Mouse (Mus musculus): ENCODE measurements at regions not wholly inside any gene's neighbourhood (a gene's known extent, or its start where the extent isn't known, plus 50 kb on each side); places are given as distances from the start of the nearest gene placed in this dataset.

GRCm38 (mm10) chr6:24269633-24270032, 101.7 kb upstream of the Slc13a1 start:
- Histone ChIP-seq H3K4me1 (ENCODE audit: control insufficient read depth, insufficient read depth, low read length) (no peaks in the 10 kb centered on the region), H3K4me3 (ENCODE audit: insufficient read depth, low read length) (no peak overlapping the region), H3K27ac (ENCODE audit: insufficient read depth, low read length) (no peak overlapping the region)
- TF ChIP-seq CTCF (IDR thresholded peaks at IDR 0.05; ENCODE audit: extremely low read depth, insufficient read depth, low read length) (no peak), POLR2A (IDR thresholded peaks at IDR 0.05; ENCODE audit: extremely low read depth, insufficient read depth, low read length) (no peak)

DNA sequence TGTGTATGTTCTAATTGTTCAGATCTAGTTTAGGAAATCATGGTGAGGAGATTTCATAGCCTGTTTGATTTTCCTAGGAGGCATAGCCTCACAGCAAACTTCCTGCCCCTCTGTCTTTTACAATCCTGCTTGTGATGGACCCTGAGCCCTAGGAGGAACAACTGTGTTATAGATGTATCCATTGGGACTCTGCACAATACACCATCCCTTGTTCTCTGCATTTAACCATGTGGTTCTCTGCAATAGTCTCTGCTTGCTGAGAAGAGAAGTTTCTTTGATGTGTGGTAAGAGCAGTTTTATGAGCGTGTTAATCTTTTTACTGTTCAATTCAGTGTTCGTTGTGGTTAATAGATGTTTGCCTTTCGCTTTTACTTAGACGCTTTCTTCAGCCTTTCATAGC, 95.9 kb upstream of the Slc13a1 start:
- Histone ChIP-seq H3K4me1 (ENCODE audit: control insufficient read depth, insufficient read depth, low read length) (no peaks in the 10 kb centered on the region), H3K27ac (ENCODE audit: insufficient read depth, low read length) (no peak overlapping the region), H3K4me3 (ENCODE audit: insufficient read depth, low read length) (no peak overlapping the region)
- TF ChIP-seq CTCF (IDR thresholded peaks at IDR 0.05; ENCODE audit: extremely low read depth, insufficient read depth, low read length) (no peak), POLR2A (IDR thresholded peaks at IDR 0.05; ENCODE audit: extremely low read depth, insufficient read depth, low read length) (no peak)

DNA sequence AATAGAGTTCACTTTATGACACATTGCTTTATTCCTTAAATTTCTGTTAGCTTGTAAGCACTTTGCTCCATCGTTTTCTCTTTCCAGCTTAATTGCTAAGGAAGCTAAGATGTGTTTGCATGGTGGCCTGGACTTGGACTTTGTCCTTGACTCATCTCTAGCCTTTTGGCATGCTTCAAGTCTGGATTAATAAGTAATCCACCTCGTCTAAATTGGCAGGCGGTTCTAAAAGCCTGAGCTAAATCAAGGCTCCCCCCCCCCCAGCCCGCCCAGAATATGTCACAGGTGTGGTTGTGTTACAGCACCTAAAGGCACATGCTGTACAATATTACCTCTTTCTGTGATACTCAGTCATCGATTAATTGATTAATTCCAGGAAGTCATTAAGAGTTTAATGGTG, 94.7 kb upstream of the Slc13a1 start:
- TF ChIP-seq CTCF (IDR thresholded peaks at IDR 0.05; ENCODE audit: extremely low read depth, insufficient read depth, low read length) = no peak
- no peak for TF ChIP-seq POLR2A (IDR thresholded peaks at IDR 0.05; ENCODE audit: extremely low read depth, insufficient read depth, low read length)
- no peaks in the 10 kb centered on the region for H3K4me1 ChIP-seq (ENCODE audit: control insufficient read depth, insufficient read depth, low read length)
- no peak overlapping the region for H3K27ac ChIP-seq (ENCODE audit: insufficient read depth, low read length)
- no peak overlapping the region for H3K4me3 ChIP-seq (ENCODE audit: insufficient read depth, low read length)

GRCm38 (mm10) chr6:24245591-24245990, 77.7 kb upstream of the Slc13a1 start:
- Histone ChIP-seq H3K4me3 (ENCODE audit: insufficient read depth, low read length) (no peak overlapping the region), H3K4me1 (ENCODE audit: control insufficient read depth, insufficient read depth, low read length) (no peaks in the 10 kb centered on the region), H3K27ac (ENCODE audit: insufficient read depth, low read length) (no peak overlapping the region)
- TF ChIP-seq CTCF (IDR thresholded peaks at IDR 0.05; ENCODE audit: extremely low read depth, insufficient read depth, low read length) (no peak), POLR2A (IDR thresholded peaks at IDR 0.05; ENCODE audit: extremely low read depth, insufficient read depth, low read length) (no peak)

DNA sequence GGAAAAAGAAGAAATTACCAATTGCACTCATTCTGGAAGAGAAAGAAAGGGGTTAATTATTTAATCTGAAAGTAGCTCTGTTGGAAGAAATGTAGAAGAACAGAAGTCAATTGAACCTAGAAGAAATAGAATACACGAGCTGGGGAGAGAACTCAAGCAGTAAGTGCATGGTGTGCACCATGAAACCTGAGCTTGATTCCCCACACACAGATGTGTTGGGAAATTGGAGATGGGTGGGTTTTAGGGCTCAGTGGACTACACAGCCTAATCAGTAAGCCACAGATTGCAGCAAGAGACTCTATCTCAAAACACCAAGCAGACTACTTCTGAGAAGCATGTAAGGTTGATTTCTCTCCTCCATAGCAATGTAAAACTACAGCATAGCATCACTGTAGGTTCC, 70.6 kb upstream of the Slc13a1 start:
- Histone ChIP-seq H3K27ac (ENCODE audit: insufficient read depth, low read length) (no peak overlapping the region), H3K4me3 (ENCODE audit: insufficient read depth, low read length) (no peak overlapping the region)
- no peak for TF ChIP-seq CTCF (IDR thresholded peaks at IDR 0.05; ENCODE audit: extremely low read depth, insufficient read depth, low read length)
- no peak for TF ChIP-seq POLR2A (IDR thresholded peaks at IDR 0.05; ENCODE audit: extremely low read depth, insufficient read depth, low read length)

DNA sequence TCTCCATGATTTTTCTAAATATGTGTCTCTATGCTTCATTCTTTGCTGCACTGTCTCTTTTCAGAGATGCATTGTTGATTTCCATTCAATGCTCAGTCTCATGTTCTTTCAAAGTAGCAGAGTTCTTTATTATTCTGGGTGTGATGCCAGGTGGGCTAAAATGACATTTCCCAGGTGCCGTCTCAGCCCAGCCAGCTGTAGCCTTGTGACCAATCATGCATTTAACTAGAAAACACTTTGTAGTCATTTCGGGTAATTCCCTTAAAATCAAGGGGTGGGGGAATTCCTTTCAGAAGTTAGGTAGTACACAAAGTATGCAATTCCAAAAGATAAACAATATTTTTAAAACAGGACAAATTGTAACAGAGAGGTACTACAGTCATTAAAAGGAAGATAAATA, 70.2 kb upstream of the Slc13a1 start:
- H3K4me3 ChIP-seq (ENCODE audit: insufficient read depth, low read length) = no peak overlapping the region
- H3K27ac ChIP-seq (ENCODE audit: insufficient read depth, low read length) = no peak overlapping the region
- TF ChIP-seq POLR2A (IDR thresholded peaks at IDR 0.05; ENCODE audit: extremely low read depth, insufficient read depth, low read length) (no peak), CTCF (IDR thresholded peaks at IDR 0.05; ENCODE audit: extremely low read depth, insufficient read depth, low read length) (no peak)

More for the DNA sequence above, 70.6 kb upstream of the Slc13a1 start:
- no peaks in the 10 kb centered on the region for H3K4me1 ChIP-seq (ENCODE audit: control insufficient read depth, insufficient read depth, low read length)

DNA sequence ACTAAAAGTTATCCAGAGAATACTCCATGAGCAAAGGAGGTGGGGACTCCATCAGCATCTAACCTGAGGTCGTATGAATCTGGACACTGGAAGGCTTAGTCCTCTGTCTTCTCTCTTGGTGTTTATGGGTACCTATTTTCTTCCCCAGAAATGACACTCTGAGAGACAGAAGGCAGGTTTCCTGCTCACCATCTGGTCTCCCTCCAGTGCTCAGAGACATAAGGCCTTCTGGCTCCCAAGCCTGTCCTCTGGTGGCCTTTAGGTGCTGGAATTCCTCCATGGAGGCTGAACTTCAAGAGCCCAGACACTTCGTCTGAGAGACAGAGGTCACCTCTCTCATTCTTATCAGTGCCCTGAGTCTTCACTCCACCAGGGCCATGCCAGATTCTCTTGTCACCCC, 65.7 kb upstream of the Slc13a1 start:
- Histone ChIP-seq H3K27ac (ENCODE audit: insufficient read depth, low read length) (no peak overlapping the region), H3K4me3 (ENCODE audit: insufficient read depth, low read length) (no peak overlapping the region), H3K4me1 (ENCODE audit: control insufficient read depth, insufficient read depth, low read length) (no peaks in the 10 kb centered on the region)
- TF ChIP-seq POLR2A (IDR thresholded peaks at IDR 0.05; ENCODE audit: extremely low read depth, insufficient read depth, low read length) (no peak), CTCF (IDR thresholded peaks at IDR 0.05; ENCODE audit: extremely low read depth, insufficient read depth, low read length) (no peak)

More for the DNA sequence above, 70.2 kb upstream of the Slc13a1 start:
- H3K4me1 ChIP-seq (ENCODE audit: control insufficient read depth, insufficient read depth, low read length) = no peaks in the 10 kb centered on the region

DNA sequence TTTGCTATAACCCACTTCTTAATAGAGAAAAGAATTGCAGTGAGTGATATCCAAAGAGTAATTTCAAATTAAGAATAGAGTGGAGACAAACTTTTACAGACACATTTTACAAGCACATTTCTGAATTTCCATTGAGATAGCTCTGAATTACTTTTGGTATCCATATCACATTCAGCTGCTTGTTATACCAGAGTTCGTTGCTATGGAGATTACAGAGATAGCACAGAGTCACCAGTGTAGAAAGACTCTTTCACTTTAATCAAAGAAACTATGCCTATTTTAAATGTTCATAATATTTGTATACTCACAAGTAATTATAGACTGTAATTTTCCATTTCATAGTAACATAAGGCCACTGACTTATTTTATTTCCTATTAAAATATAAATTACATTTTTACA, 52.7 kb upstream of the Slc13a1 start:
- TF ChIP-seq POLR2A (IDR thresholded peaks at IDR 0.05; ENCODE audit: extremely low read depth, insufficient read depth, low read length) = no peak
- no peak for TF ChIP-seq CTCF (IDR thresholded peaks at IDR 0.05; ENCODE audit: extremely low read depth, insufficient read depth, low read length)
- Histone ChIP-seq H3K27ac (ENCODE audit: insufficient read depth, low read length) (no peak overlapping the region), H3K4me3 (ENCODE audit: insufficient read depth, low read length) (no peak overlapping the region), H3K4me1 (ENCODE audit: control insufficient read depth, insufficient read depth, low read length) (no peaks in the 10 kb centered on the region)

DNA sequence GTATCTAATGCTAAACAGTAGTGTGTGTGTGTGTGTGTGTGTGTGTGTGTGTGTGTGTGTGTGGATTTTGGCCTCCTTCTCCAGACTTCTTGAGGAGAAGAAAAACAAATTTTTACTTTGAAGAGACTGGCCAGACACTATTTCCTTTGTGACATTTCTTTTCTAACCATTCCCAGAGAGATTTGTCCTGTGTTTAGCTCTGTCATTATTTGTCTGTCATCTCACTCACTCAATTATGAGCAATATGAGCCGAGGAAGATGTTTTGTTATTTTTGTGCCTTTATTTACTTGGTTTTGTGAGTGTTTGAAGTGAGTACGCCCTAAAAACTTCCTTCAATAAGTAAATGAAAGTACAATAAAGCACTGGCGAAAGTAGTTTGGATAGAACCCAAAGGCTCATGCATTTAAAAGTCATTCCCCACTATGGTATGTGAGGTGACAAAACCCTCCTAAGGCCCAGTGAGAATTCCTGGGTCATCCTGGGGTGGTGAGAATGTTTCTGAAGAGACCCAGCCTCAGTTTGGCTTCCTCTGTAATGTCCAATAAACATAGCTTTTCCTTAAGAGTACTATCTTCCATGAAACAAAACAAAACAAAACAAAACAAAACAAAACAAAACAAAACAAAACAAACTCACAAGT, 52.1 kb upstream of the Slc13a1 start:
- no peak overlapping the region for H3K4me3 ChIP-seq (ENCODE audit: insufficient read depth, low read length)
- no peak overlapping the region for H3K27ac ChIP-seq (ENCODE audit: insufficient read depth, low read length)
- TF ChIP-seq CTCF (IDR thresholded peaks at IDR 0.05; ENCODE audit: extremely low read depth, insufficient read depth, low read length) (no peak), POLR2A (IDR thresholded peaks at IDR 0.05; ENCODE audit: extremely low read depth, insufficient read depth, low read length) (no peak)
- H3K4me1 ChIP-seq (ENCODE audit: control insufficient read depth, insufficient read depth, low read length) = no peaks in the 10 kb centered on the region
